Mouse (Mus musculus) testis, adult 2 months (tissue): Measurements from ENCODE around the gene Letm1.

ENCODE experiments used
- CTCF ChIP-seq: fragments of 200-500 bp; IDR thresholded peaks from 2 replicates; pipeline ENCODE4 v1.5.1; 2012; ENCODE audit warnings: low read depth, mild to moderate bottlenecking, inconsistent platforms, low read length, moderate library complexity; ENCODE audit not compliant: control insufficient read depth, insufficient read depth, insufficient replicate concordance
- POLR2A ChIP-seq: fragments of 200-500 bp; IDR thresholded peaks from 2 replicates; pipeline ENCODE4 v1.6.1; 2012; ENCODE audit warnings: low read depth, mild to moderate bottlenecking, inconsistent platforms, low read length, moderate library complexity; ENCODE audit not compliant: control insufficient read depth

DNA sequence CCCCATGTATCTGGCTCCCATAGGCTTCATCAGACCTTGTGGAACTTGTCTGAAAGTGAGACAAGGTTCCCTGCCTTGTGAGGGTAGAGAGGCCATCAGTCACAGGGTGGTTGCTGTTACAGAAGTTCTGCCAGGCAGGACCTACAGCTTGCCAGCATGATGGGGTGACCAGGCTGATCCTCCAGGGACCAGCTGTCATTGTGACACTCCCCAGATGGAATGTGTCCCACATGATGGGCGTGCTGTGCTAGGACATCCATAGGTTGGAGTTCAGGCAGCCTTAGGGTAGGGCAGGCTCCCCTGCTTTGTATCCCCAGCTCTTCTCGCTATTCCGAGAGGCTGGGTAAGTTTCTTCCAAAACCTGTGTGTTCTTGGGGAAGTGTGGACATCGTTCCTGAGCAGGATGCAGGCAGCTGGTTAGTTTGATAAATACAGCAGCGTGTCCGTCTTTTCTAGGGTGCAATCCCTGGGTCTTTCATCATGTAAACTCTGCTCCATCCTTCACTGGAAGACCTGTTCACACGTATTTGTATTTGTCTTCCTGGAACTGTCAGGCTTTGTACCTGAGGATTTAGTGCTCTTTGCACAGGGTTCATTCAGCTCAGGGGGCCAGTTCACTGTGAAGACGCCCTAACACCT, 61.6 kb downstream of the Letm1 start:
- TF ChIP-seq POLR2A (no peak), CTCF (no peak)
